Mouse (Mus musculus): Measurements from ENCODE around the gene Rft1. TPM values are rescaled to one million over a fixed set of nuclear protein-coding genes. Genes with fewer than 3 reads are reported as not detected.

Rft1 gene
- total and polyA plus RNA-seq, 2 experiments from 2014 or later, result 9.6 to 18.4 TPM

DNA sequence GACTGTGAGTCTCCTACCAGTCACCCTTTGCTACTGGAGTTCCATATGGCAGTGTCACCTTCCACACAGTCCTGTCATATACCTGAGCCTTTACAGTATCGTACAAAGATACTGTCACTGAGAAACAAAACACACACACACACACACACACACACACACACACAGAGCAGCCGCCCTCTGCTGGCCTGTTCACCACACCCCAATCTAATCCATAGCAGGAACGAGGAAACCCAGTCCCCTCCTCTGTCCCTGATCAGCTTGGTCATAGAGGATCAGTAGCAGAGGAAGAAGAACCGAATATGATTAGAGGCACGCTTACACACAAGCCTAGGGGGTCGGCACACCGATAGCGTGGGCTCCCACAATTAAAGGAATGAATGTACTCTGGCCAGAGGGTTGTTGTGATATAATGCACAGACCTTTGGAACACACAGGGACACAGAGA, 29.9 kb upstream of the Rft1 start:
- TF ChIP-seq CTCF (IDR thresholded peaks at IDR 0.05; ENCODE audit: low read depth), result peak; percentile 44
- H3K27ac ChIP-seq (ENCODE audit: low read depth, low read length), result no peak overlapping the region
- peak overlapping the region; percentile 65 for H3K4me2 ChIP-seq (ENCODE audit: low read depth)
- no peak for ATAC-seq
- no peaks in the 10 kb centered on the region for H3K36me3 ChIP-seq (ENCODE audit: insufficient read depth)
- no peaks in the 10 kb centered on the region; the same call in 1 of the 2 replicates for H3K27me3 ChIP-seq (ENCODE audit: insufficient read depth, low read length)
- peak; percentile 3 for DNase-seq
- no peaks in the 10 kb centered on the region for H3K4me1 ChIP-seq (ENCODE audit: insufficient read depth)
- no peaks in the 10 kb centered on the region for H3K9me3 ChIP-seq (ENCODE audit: low read length)
- H3K9ac ChIP-seq, result no peak overlapping the region
- 49% methylated on average over 8 of the region's 8 CpGs for WGBS
- H3K4me3 ChIP-seq (ENCODE audit: low read depth, low read length), result peak overlapping the region; percentile 53; the same call in 1 of the 2 replicates

DNA sequence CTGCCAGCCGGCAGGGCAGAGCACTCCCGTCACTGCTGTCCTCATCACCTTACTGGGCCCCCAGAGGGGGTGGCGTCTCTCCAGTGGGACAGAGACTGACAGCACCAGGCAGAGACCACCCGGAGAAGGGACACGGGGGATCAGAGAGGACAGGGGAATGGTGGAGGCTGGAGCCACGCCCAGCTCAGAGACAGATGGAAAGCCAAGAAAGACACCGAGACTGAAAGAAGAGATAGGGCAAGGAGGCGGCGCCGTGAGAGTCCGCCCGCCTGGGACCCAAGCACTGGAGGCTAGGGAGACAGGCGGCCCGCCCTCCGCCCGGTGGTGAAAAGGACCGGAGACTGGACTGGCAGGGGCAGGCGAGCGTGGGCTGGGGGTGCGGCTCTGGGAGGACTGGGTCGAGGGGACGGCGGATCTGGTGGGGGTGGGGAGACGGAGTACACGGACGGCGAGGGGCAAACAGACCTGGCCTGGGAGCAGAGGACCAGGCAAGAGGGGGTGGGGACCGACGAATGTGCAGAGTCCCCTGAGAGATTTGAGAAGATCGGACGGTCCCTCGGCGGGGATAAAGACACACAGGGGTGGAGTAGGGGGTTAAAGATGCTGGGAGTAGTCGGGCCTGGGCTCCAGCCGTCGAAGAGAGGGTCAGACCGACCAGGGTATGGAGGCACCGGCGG, 28.9 kb upstream of the Rft1 start:
- Histone ChIP-seq H3K27ac (ENCODE audit: low read depth, low read length) (no peak overlapping the region; the same call in 1 of the 2 replicates), H3K9me3 (ENCODE audit: low read length) (no peaks in the 10 kb centered on the region), H3K4me2 (ENCODE audit: low read depth) (peak overlapping the region; percentile 65), H3K27me3 (ENCODE audit: insufficient read depth, low read length) (no peaks in the 10 kb centered on the region; the same call in 1 of the 2 replicates), H3K4me3 (ENCODE audit: low read depth, low read length) (peak overlapping the region; percentile 53), H3K36me3 (ENCODE audit: insufficient read depth) (no peaks in the 10 kb centered on the region), H3K4me1 (ENCODE audit: insufficient read depth) (no peaks in the 10 kb centered on the region), H3K9ac (peak overlapping the region; percentile 53)
- DNase-seq, result peak; percentile 37
- WGBS, result 2% methylated on average over 38 of the region's 39 CpGs
- peak; percentile 32 for ATAC-seq
- no peak for TF ChIP-seq CTCF (IDR thresholded peaks at IDR 0.05; ENCODE audit: low read depth)

DNA sequence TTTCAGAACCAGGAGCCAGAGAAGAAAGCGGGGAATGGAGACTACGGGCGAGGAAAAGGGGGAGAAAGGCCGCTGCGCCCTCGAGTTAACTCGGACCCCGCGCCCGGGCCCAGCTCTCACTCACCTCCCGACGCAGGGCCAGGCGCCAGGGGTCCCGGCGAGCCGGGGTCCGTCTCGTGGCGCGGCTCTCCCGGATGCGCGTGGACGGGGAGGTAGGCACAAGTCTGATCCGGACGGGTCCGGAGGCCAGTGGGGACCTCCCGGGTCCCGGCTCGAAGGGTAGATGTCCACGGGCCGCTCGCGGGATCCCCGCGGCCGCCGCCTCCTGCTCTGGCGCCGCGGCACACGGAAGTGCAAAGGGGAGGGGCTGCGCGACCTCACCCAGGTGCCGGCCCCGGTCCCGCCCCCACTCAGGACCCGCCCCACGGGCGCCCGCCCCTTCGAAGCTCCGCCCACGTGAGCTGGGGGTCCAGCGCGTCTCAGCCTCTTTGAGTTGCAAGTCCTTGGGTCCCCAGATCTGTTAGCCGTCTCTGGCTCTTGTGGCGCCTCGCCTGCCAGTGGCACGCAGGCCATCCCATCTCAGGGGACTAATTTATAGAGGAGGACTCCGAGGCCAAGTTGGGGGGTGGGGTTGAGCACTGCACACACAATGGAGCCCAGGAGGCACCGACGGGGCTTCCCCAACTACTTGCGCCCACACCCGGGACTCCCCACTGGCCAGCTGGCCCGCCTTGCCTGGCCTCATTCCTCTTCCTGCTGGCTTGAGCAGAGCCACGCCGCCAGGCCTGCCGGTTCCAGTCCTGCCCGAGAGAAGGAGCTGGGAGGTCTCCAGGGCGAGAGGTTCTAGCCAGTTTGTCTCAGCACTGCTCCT, 28.1 kb upstream of the Rft1 start, which contains the start of gene Prkcd:
Gene Prkcd, minus strand, starts transcription at position 355 of the 871 bp plus-strand sequence.
- H3K4me3 ChIP-seq (ENCODE audit: low read depth, low read length), result peak within 1 kb of the TSS; percentile 53
- no peaks in the 10 kb centered on the region for H3K4me1 ChIP-seq (ENCODE audit: insufficient read depth)
- no peaks in the 10 kb centered on the region for H3K36me3 ChIP-seq (ENCODE audit: insufficient read depth)
- peak within 1 kb of the TSS; percentile 53 for H3K9ac ChIP-seq
- TF ChIP-seq CTCF (IDR thresholded peaks at IDR 0.05; ENCODE audit: low read depth), result no peak
- peak; percentile 59 for ATAC-seq
- peak; percentile 56 for DNase-seq
- H3K9me3 ChIP-seq (ENCODE audit: low read length), result no peaks in the 10 kb centered on the region
- no peak within 1 kb of the TSS; the same call in 1 of the 2 replicates for H3K27ac ChIP-seq (ENCODE audit: low read depth, low read length)
- peak within 1 kb of the TSS; percentile 65 for H3K4me2 ChIP-seq (ENCODE audit: low read depth)
- 2% methylated on average over 69 of the region's 71 CpGs for WGBS
- H3K27me3 ChIP-seq (ENCODE audit: insufficient read depth, low read length), result no peaks in the 10 kb centered on the region; the same call in 1 of the 2 replicates

DNA sequence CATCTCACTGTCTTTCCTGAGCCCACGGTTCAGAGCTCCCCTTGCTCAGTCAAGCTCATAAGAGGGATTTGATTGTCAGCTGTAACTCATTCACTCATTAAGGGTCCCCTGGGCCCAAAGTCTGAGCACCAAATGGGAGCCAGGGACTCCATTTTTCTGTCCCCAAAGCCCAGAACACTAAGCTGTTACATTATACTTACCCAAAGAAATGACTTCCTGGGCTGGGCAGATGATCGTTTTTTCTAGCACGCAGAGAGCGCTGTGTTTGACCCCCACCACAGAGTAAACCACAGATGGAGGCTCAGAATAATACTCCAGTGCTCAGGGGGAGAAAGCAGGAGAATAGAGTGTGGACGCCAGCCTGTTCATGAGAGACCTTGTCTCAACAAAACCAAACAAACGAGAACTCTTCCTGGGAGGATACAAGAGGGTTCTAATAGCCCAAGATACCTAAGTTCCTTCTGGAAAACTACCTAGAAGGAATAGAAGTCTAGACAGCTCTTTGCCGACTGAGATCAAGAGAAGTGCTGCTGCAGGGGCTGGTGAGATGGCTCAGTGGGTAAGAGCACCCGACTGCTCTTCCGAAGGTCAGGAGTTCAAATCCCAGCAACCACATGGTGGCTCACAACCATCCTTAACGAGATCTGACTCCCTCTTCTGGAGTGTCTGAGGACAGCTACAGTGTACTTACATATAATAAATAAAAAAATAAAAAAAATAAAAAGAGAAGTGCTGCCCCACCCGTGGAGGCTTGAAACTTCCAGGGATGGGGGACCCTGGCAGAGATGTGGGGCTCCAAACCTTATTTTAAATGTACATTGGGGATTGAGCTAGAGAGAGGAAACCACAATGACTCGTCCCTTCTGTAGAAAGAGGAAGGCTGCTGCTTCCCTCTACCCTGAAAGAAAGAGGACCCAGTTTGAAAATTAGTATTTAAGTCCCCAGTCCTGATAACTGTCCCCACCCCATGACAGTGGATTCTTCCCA, 27.1 kb upstream of the Rft1 start:
- Histone ChIP-seq H3K4me1 (ENCODE audit: insufficient read depth) (no peaks in the 10 kb centered on the region), H3K36me3 (ENCODE audit: insufficient read depth) (no peaks in the 10 kb centered on the region), H3K27ac (ENCODE audit: low read depth, low read length) (no peak overlapping the region), H3K4me2 (ENCODE audit: low read depth) (peak overlapping the region; percentile 65), H3K9me3 (ENCODE audit: low read length) (no peaks in the 10 kb centered on the region), H3K4me3 (ENCODE audit: low read depth, low read length) (0 out of 2 replicates have a peak overlapping the region, but pooled peaks have one; percentile 11), H3K27me3 (ENCODE audit: insufficient read depth, low read length) (no peaks in the 10 kb centered on the region; the same call in 1 of the 2 replicates), H3K9ac (peak overlapping the region; percentile 53; the same call in 1 of the 2 replicates)
- no peak for TF ChIP-seq CTCF (IDR thresholded peaks at IDR 0.05; ENCODE audit: low read depth)
- 61% methylated on average over 12 of the region's 12 CpGs for whole genome bisulfite sequencing
- ATAC-seq, result no peak
- DNase-seq, result no peak

DNA sequence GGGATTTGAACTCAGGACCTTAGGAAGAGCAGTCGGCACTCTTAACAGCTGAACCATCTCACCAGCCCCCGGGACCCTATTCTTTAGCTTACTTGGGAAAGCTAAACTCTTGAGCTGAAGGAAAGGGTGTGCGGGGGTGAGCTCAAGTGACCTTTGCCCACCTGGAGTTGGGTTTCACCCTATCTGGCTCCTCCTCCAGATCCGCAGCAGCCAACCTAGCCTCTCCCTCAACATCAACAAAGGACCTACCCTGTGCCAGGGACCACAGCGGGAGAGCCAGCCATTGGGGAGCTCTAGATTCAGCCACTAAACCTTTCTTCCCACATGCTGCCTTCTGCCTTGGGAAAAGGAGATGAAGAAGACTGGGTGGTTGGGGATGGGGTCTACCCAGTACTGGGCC, 25.9 kb upstream of the Rft1 start:
- WGBS, result 92% methylated on average over 5 of the region's 5 CpGs
- TF ChIP-seq CTCF (IDR thresholded peaks at IDR 0.05; ENCODE audit: low read depth), result no peak
- Histone ChIP-seq H3K4me3 (ENCODE audit: low read depth, low read length) (no peak overlapping the region), H3K36me3 (ENCODE audit: insufficient read depth) (no peaks in the 10 kb centered on the region), H3K9me3 (ENCODE audit: low read length) (no peaks in the 10 kb centered on the region), H3K27ac (ENCODE audit: low read depth, low read length) (no peak overlapping the region), H3K27me3 (ENCODE audit: insufficient read depth, low read length) (no peaks in the 10 kb centered on the region; the same call in 1 of the 2 replicates), H3K4me2 (ENCODE audit: low read depth) (no peak overlapping the region), H3K4me1 (ENCODE audit: insufficient read depth) (no peaks in the 10 kb centered on the region), H3K9ac (no peak overlapping the region)
- no peak for DNase-seq
- no peak for ATAC-seq

DNA sequence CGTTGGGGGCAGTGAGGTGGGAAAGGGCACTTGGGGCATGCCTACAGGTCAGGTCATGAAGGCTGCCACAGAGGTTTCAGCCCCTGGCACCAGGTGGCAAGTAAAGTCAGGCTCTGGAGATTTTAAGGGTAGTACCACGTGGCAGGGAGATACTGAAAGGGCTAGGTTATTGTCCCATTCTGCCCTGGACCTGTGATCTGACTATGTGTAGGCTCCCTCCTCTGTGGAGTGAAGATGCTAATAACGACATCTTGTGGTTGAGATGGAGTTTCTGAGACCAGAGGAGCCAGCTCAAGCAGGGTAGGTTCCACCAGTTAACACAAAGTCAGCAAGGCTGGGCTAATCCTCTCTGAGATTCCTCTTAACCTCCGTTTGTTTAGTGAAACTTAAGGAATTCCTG, 24.3 kb upstream of the Rft1 start:
- 47% methylated on average over 4 of the region's 4 CpGs for WGBS
- Histone ChIP-seq H3K4me3 (ENCODE audit: low read depth, low read length) (no peak overlapping the region), H3K4me2 (ENCODE audit: low read depth) (no peak overlapping the region), H3K9ac (no peak overlapping the region), H3K27ac (ENCODE audit: low read depth, low read length) (no peak overlapping the region), H3K36me3 (ENCODE audit: insufficient read depth) (no peaks in the 10 kb centered on the region), H3K27me3 (ENCODE audit: insufficient read depth, low read length) (no peaks in the 10 kb centered on the region; the same call in 1 of the 2 replicates), H3K4me1 (ENCODE audit: insufficient read depth) (no peaks in the 10 kb centered on the region), H3K9me3 (ENCODE audit: low read length) (no peaks in the 10 kb centered on the region)
- no peak for DNase-seq
- no peak for ATAC-seq
- TF ChIP-seq CTCF (IDR thresholded peaks at IDR 0.05; ENCODE audit: low read depth), result no peak
